Mouse (Mus musculus) liver, postnatal 0 days (tissue): ENCODE results near the gene Pex3. TPM values are rescaled to one million over a fixed set of nuclear protein-coding genes. Genes with fewer than 3 reads are reported as not detected.

Experiments
- ATAC-seq: fragments of 200-750 bp; cut with Nextera tagmentation; 2 replicates; pipeline ENCODE4 v1.8.0; 2017; ENCODE audit warnings: mild to moderate bottlenecking, moderate library complexity
- DNase-seq: peaks from one replicate; pipeline ENCODE4 v3.0.0-alpha.2; 2016
- H3K27ac ChIP-seq: fragments of 300-500 bp; sonication (generic); 2 replicates; pipeline ENCODE4 v1.5.1; 2014; ENCODE audit warnings: antibody characterized with exemption, moderate library complexity, mild to moderate bottlenecking, low read depth
- H3K27me3 ChIP-seq: fragments of 300-500 bp; sonication (generic); 2 replicates; pipeline ENCODE4 v1.6.1; 2014; ENCODE audit warnings: low read length, control low read depth, mixed read lengths; ENCODE audit not compliant: insufficient read depth
- H3K36me3 ChIP-seq: fragments of 300-500 bp; sonication (generic); replicated peaks from 2 replicates; pipeline ENCODE4 v1.6.1; 2014; ENCODE audit warnings: mild to moderate bottlenecking, control low read depth, low read length, moderate library complexity, mixed read lengths; ENCODE audit not compliant: insufficient read depth
- H3K4me1 ChIP-seq: fragments of 300-500 bp; sonication (generic); 2 replicates; pipeline ENCODE4 v1.6.1; 2014; ENCODE audit warnings: antibody characterized with exemption, mild to moderate bottlenecking, control low read depth; ENCODE audit not compliant: insufficient read depth
- H3K4me2 ChIP-seq: fragments of 300-500 bp; sonication (generic); 2 replicates; pipeline ENCODE4 v1.6.1; 2014; ENCODE audit warnings: low read depth, mild to moderate bottlenecking, low read length, moderate library complexity, mixed read lengths
- H3K4me3 ChIP-seq: fragments of 300-500 bp; sonication (generic); 2 replicates; pipeline ENCODE4 v1.5.1; 2014; ENCODE audit warnings: low read depth, low read length
- H3K9ac ChIP-seq: fragments of 300-500 bp; sonication (generic); replicated peaks from 2 replicates; pipeline ENCODE4 v1.6.1; 2014; ENCODE audit warnings: mild to moderate bottlenecking, moderate library complexity
- H3K9me3 ChIP-seq: fragments of 300-500 bp; sonication (generic); 2 replicates; pipeline ENCODE4 v1.6.1; 2016; ENCODE audit warnings: mild to moderate bottlenecking, control low read depth, low read length, mixed read lengths
- CTCF ChIP-seq: sonication (generic); IDR thresholded peaks from 2 replicates; pipeline ENCODE4 v1.5.1; 2016; ENCODE audit warnings: antibody characterized with exemption, low read depth
- EP300 ChIP-seq: IDR thresholded peaks from 2 replicates; pipeline ENCODE4 v1.6.1; 2016; ENCODE audit warnings: antibody characterized with exemption, low read depth, mild to moderate bottlenecking
- WGBS: fragments of 180-500 bp; shearing (Covaris S2); extraction: QIAGEN DNeasy Blood & Tissue Kit; methylation state at CpG from one replicate; pipeline ENCODE4 v1.1.7; 2014; ENCODE audit not compliant: insufficient replicate concordance; 5-methylcytosine and 5-hydroxymethylcytosine counted together
- polyA plus RNA-seq: library from polyadenylated mRNA; unstranded; fragments of >200 nt; fragmentation: Nextera tagmentation; extraction: Ambion mirVana; gene quantifications from 2 replicates; pipeline ENCODE4 v1.2.1, GENCODE M21; 2015

Gene Pex3
- polyA plus RNA-seq, 1 experiment from 2014 or later, result 13.6 TPM

GRCm38 (mm10) chr10:13553498-13553985 is 600 bp upstream of the Pex3 start:
- H3K27ac ChIP-seq, result peak overlapping the region; percentile 89
- no peak for DNase-seq
- 19% methylated on average over 10 of the region's 10 CpGs for WGBS
- peak; percentile 35 for ATAC-seq
- H3K9ac ChIP-seq, result peak overlapping the region; percentile 82
- no peaks in the 10 kb centered on the region for H3K27me3 ChIP-seq
- no peaks in the 10 kb centered on the region for H3K9me3 ChIP-seq
- TF ChIP-seq EP300 (no peak), CTCF (no peak)
- H3K4me2 ChIP-seq, result peak overlapping the region; percentile 76
- 0 out of 2 replicates have a peak, but pooled peaks cover 4% of the 10 kb centered on the region for H3K36me3 ChIP-seq
- peak overlapping the region; percentile 73 for H3K4me3 ChIP-seq
- peaks cover 6% of the 10 kb centered on the region; the same call in 1 of the 2 replicates for H3K4me1 ChIP-seq

GRCm38 (mm10) chr10:13541721-13542120 is 11.2 kb downstream of the Pex3 start:
- Histone ChIP-seq H3K27me3 (no peaks in the 10 kb centered on the region), H3K9me3 (no peaks in the 10 kb centered on the region), H3K4me2 (no peak overlapping the region), H3K4me1 (no peaks in the 10 kb centered on the region), H3K9ac (no peak overlapping the region), H3K4me3 (no peak overlapping the region), H3K36me3 (peaks cover 28% of the 10 kb centered on the region), H3K27ac (no peak overlapping the region)
- TF ChIP-seq EP300, result no peak
- no peak for TF ChIP-seq CTCF
- DNase-seq (no peak), ATAC-seq (no peak)
- 83% methylated on average over 5 of the region's 5 CpGs for WGBS

- DNase-seq (no peak), ATAC-seq (no peak)
- WGBS, result 83% methylated on average over 7 of the region's 7 CpGs
- Histone ChIP-seq H3K27me3 (no peaks in the 10 kb centered on the region), H3K27ac (no peak overlapping the region), H3K4me2 (no peak overlapping the region), H3K4me1 (no peaks in the 10 kb centered on the region), H3K36me3 (peaks cover 31% of the 10 kb centered on the region), H3K9me3 (no peaks in the 10 kb centered on the region), H3K9ac (no peak overlapping the region), H3K4me3 (no peak overlapping the region)
- TF ChIP-seq CTCF (no peak), EP300 (no peak)
These were observed 13.1 kb downstream of the Pex3 start for GRCm38 (mm10) chr10:13539769-13540333.

- TF ChIP-seq EP300 (no peak), CTCF (no peak)
- no peaks in the 10 kb centered on the region for H3K27me3 ChIP-seq
- ATAC-seq, result no peak
- no peaks in the 10 kb centered on the region for H3K4me1 ChIP-seq
- no peak overlapping the region for H3K27ac ChIP-seq
- no peak overlapping the region for H3K4me2 ChIP-seq
- 93% methylated on average over 7 of the region's 7 CpGs for WGBS
- H3K36me3 ChIP-seq, result peaks cover 34% of the 10 kb centered on the region
- no peak for DNase-seq
- H3K9me3 ChIP-seq, result no peaks in the 10 kb centered on the region
- no peak overlapping the region for H3K4me3 ChIP-seq
- no peak overlapping the region for H3K9ac ChIP-seq
These were observed 16.2 kb downstream of the Pex3 start for GRCm38 (mm10) chr10:13536706-13537105.

GRCm38 (mm10) chr10:13534751-13535150 is 18.2 kb downstream of the Pex3 start:
- no peak for ATAC-seq

GRCm38 (mm10) chr10:13528155-13528554 is 24.8 kb downstream of the Pex3 start:
- Histone ChIP-seq H3K4me1 (no peaks in the 10 kb centered on the region), H3K4me3 (no peak overlapping the region), H3K4me2 (no peak overlapping the region), H3K9ac (no peak overlapping the region), H3K36me3 (peaks cover 28% of the 10 kb centered on the region), H3K27ac (no peak overlapping the region), H3K9me3 (no peaks in the 10 kb centered on the region), H3K27me3 (no peaks in the 10 kb centered on the region)
- 70% methylated on average over 4 of the region's 4 CpGs for WGBS
- DNase-seq (no peak), ATAC-seq (peak; percentile 31)
- TF ChIP-seq CTCF (no peak), EP300 (no peak)

More at GRCm38 (mm10) chr10:13534751-13535150, 18.2 kb downstream of the Pex3 start:
- Histone ChIP-seq H3K9ac (no peak overlapping the region), H3K4me1 (no peaks in the 10 kb centered on the region), H3K4me3 (no peak overlapping the region), H3K27ac (no peak overlapping the region), H3K36me3 (peaks cover 35% of the 10 kb centered on the region), H3K9me3 (no peaks in the 10 kb centered on the region), H3K27me3 (no peaks in the 10 kb centered on the region), H3K4me2 (no peak overlapping the region)
- TF ChIP-seq EP300, result no peak
- no peak for TF ChIP-seq CTCF
- 76% methylated on average over 3 of the region's 3 CpGs for WGBS
- no peak for DNase-seq
